Mouse (Mus musculus): ENCODE measurements around the gene Ubxn11. TPM values are rescaled to one million over a fixed set of nuclear protein-coding genes. Genes with fewer than 3 reads are reported as not detected.

Gene Ubxn11
- total RNA-seq, 1 experiment: 12.4 TPM

DNA sequence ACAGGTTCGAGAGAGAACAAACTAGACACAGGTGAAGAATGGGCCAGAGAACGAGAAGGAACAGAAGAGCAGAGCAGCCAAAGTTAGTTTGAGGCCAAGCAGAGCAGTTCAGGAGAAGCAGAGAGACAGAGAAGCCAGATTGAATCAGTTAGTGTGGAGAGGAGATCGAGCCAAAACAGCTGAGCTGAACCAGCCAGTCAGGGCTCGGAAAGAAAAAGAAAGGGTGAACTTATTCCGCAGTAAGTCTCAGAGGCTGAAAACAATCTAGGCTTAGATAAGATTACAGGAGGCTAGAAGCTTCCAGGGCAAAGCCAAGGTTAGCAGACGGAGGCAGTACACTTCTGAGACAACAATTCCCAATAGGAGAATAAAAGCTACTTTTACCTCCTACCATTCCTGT is 62.7 kb downstream of the Ubxn11 start:
- in situ Hi-C loops (cut with MboI; ENCODE audit: low sequenced_read_pairs in 2 of 2, unreplicated experiment in 2 of 2): no loop called here
- H3K27ac ChIP-seq (ENCODE audit: insufficient read depth, low read depth, low read length, poor library complexity, severe bottlenecking): no peak overlapping the region
- no peaks in the 10 kb centered on the region for H3K4me1 ChIP-seq (ENCODE audit: control insufficient read depth in 2 of 2, insufficient read depth in 2 of 2, low read length in 2 of 2, poor library complexity in 1 of 2)
- no peak for DNase-seq (ENCODE audit: low read depth, low spot score)
- no peak overlapping the region for H3K4me3 ChIP-seq (ENCODE audit: insufficient read depth in 1 of 2, low read depth in 1 of 2, low read length in 2 of 2, poor library complexity in 1 of 2, severe bottlenecking in 1 of 2)
- no peak overlapping the region for H3K9ac ChIP-seq (ENCODE audit: insufficient read depth, low read depth, low read length, poor library complexity, severe bottlenecking)
- peaks cover 2% of the 10 kb centered on the region; the same call in 1 of the 2 replicates for H3K36me3 ChIP-seq (ENCODE audit: control insufficient read depth, insufficient read depth, low read length, poor library complexity, severe bottlenecking)
- TF ChIP-seq HCFC1 (IDR thresholded peaks at IDR 0.05; ENCODE audit: borderline replicate concordance, insufficient read depth, low read length): no peak
- TF ChIP-seq MAFK (IDR thresholded peaks at IDR 0.05; ENCODE audit: insufficient read depth, low read depth, low read length): no peak
- no peak for TF ChIP-seq ZC3H11A (IDR thresholded peaks at IDR 0.05; ENCODE audit: borderline replicate concordance, low read depth, low read length)
- TF ChIP-seq CHD2 (IDR thresholded peaks at IDR 0.05; ENCODE audit: low read depth, low read length): no peak
- TF ChIP-seq ZNF384 (IDR thresholded peaks at IDR 0.05; ENCODE audit: low read depth, low read length): no peak
- no peaks in the 10 kb centered on the region for H3K9me3 ChIP-seq (ENCODE audit: control insufficient read depth, insufficient read depth, low read depth, low read length)

DNA sequence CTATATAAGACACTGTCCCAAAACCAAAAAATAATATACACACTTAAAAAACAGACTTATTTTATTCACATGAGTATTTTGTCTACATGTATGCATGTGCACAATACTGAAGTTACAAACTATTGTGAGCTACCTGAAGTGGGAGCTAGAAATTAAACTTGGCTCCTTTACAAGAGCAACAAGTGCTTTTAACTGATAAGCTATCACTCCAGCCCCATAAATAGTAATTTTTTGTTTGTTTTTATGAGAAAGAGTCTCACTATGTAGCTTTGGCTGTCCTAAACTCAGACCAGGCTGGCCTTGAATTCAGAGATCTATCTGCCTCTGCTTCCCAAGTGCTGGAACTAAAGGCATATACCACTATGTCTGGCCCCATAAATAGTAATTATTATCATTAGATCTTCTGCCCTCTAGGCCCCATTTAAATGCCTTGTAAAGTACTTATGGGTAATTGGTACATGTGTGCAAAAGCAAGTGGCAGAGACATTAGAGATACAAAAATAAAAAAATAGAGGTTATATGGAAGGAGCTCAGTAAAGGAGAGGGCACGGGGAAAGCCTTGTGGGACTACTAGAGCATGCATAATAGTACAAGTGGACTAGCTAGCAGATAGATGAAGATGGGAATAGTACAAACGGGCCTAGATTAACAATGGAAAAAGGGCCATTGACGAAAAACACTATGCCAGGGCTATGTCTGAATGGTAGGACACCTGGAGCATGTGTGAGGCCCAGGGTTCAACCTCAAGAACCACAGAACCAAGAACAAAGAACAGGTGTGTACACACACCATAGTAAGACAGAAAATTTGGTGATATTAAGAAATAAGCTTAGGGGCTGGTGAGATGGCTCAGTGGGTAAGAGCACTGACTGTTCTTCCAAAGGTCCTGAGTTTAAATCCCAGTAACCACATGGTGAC is 63.4 kb downstream of the Ubxn11 start:
- no peak for DNase-seq (ENCODE audit: low read depth, low spot score)
- Histone ChIP-seq H3K9me3 (ENCODE audit: control insufficient read depth, insufficient read depth, low read depth, low read length) (no peaks in the 10 kb centered on the region), H3K4me1 (ENCODE audit: control insufficient read depth in 2 of 2, insufficient read depth in 2 of 2, low read length in 2 of 2, poor library complexity in 1 of 2) (no peaks in the 10 kb centered on the region), H3K9ac (ENCODE audit: insufficient read depth, low read depth, low read length, poor library complexity, severe bottlenecking) (no peak overlapping the region), H3K4me3 (ENCODE audit: insufficient read depth in 1 of 2, low read depth in 1 of 2, low read length in 2 of 2, poor library complexity in 1 of 2, severe bottlenecking in 1 of 2) (no peak overlapping the region), H3K36me3 (ENCODE audit: control insufficient read depth, insufficient read depth, low read length, poor library complexity, severe bottlenecking) (peaks cover 2% of the 10 kb centered on the region; the same call in 1 of the 2 replicates), H3K27ac (ENCODE audit: insufficient read depth, low read depth, low read length, poor library complexity, severe bottlenecking) (no peak overlapping the region)
- TF ChIP-seq ZNF384 (IDR thresholded peaks at IDR 0.05; ENCODE audit: low read depth, low read length): no peak
- no peak for TF ChIP-seq ZC3H11A (IDR thresholded peaks at IDR 0.05; ENCODE audit: borderline replicate concordance, low read depth, low read length)
- no peak for TF ChIP-seq MAFK (IDR thresholded peaks at IDR 0.05; ENCODE audit: insufficient read depth, low read depth, low read length)
- no peak for TF ChIP-seq HCFC1 (IDR thresholded peaks at IDR 0.05; ENCODE audit: borderline replicate concordance, insufficient read depth, low read length)
- no peak for TF ChIP-seq CHD2 (IDR thresholded peaks at IDR 0.05; ENCODE audit: low read depth, low read length)
- in situ Hi-C loops (cut with MboI; ENCODE audit: low sequenced_read_pairs in 2 of 2, unreplicated experiment in 2 of 2): no loop called here

DNA sequence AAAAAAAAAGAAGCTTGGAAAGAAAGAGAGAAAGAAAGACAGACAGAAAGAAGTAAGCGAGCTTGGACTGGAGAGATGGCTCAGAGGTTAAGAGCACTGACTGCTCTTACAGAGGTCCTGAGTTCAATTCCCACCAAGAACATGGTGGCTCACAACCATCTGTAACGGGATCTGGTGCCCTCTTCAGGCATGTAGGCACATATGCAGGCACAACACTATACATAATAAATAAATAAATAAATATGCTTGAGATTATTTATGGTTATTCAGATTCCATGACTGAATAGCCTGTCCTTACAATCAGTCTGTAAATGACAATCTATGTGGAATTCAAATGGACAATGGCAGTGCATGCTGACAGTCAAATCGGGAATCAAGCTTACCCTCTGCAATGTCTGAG is 64.5 kb downstream of the Ubxn11 start:
- no peaks in the 10 kb centered on the region for H3K9me3 ChIP-seq (ENCODE audit: control insufficient read depth, insufficient read depth, low read depth, low read length)
- no peak for TF ChIP-seq HCFC1 (IDR thresholded peaks at IDR 0.05; ENCODE audit: borderline replicate concordance, insufficient read depth, low read length)
- no peak for TF ChIP-seq ZC3H11A (IDR thresholded peaks at IDR 0.05; ENCODE audit: borderline replicate concordance, low read depth, low read length)
- no peak for TF ChIP-seq MAFK (IDR thresholded peaks at IDR 0.05; ENCODE audit: insufficient read depth, low read depth, low read length)
- TF ChIP-seq ZNF384 (IDR thresholded peaks at IDR 0.05; ENCODE audit: low read depth, low read length): no peak
- no peak for TF ChIP-seq CHD2 (IDR thresholded peaks at IDR 0.05; ENCODE audit: low read depth, low read length)
- no peaks in the 10 kb centered on the region for H3K4me1 ChIP-seq (ENCODE audit: control insufficient read depth in 2 of 2, insufficient read depth in 2 of 2, low read length in 2 of 2, poor library complexity in 1 of 2)
- no peak overlapping the region for H3K9ac ChIP-seq (ENCODE audit: insufficient read depth, low read depth, low read length, poor library complexity, severe bottlenecking)
- no peak for DNase-seq (ENCODE audit: low read depth, low spot score)
- in situ Hi-C loops (cut with MboI; ENCODE audit: low sequenced_read_pairs in 2 of 2, unreplicated experiment in 2 of 2): no loop called here
- no peak overlapping the region for H3K4me3 ChIP-seq (ENCODE audit: insufficient read depth in 1 of 2, low read depth in 1 of 2, low read length in 2 of 2, poor library complexity in 1 of 2, severe bottlenecking in 1 of 2)
- H3K27ac ChIP-seq (ENCODE audit: insufficient read depth, low read depth, low read length, poor library complexity, severe bottlenecking): no peak overlapping the region
- H3K36me3 ChIP-seq (ENCODE audit: control insufficient read depth, insufficient read depth, low read length, poor library complexity, severe bottlenecking): peaks cover 4% of the 10 kb centered on the region; the same call in 1 of the 2 replicates

GRCm38 (mm10) chr4:134172391-134172790 is 70.0 kb downstream of the Ubxn11 start:
- peaks cover 5% of the 10 kb centered on the region for H3K36me3 ChIP-seq (ENCODE audit: control insufficient read depth, insufficient read depth, low read length, poor library complexity, severe bottlenecking)
- TF ChIP-seq ZNF384 (IDR thresholded peaks at IDR 0.05; ENCODE audit: low read depth, low read length) (no peak), MAFK (IDR thresholded peaks at IDR 0.05; ENCODE audit: insufficient read depth, low read depth, low read length) (no peak), CHD2 (IDR thresholded peaks at IDR 0.05; ENCODE audit: low read depth, low read length) (no peak), ZC3H11A (IDR thresholded peaks at IDR 0.05; ENCODE audit: borderline replicate concordance, low read depth, low read length) (no peak), HCFC1 (IDR thresholded peaks at IDR 0.05; ENCODE audit: borderline replicate concordance, insufficient read depth, low read length) (no peak)
- in situ Hi-C loops (cut with MboI; ENCODE audit: low sequenced_read_pairs in 2 of 2, unreplicated experiment in 2 of 2): no loop called here
- H3K9ac ChIP-seq (ENCODE audit: insufficient read depth, low read depth, low read length, poor library complexity, severe bottlenecking): no peak overlapping the region
- H3K4me1 ChIP-seq (ENCODE audit: control insufficient read depth in 2 of 2, insufficient read depth in 2 of 2, low read length in 2 of 2, poor library complexity in 1 of 2): no peaks in the 10 kb centered on the region
- DNase-seq (ENCODE audit: low read depth, low spot score): no peak
- H3K27ac ChIP-seq (ENCODE audit: insufficient read depth, low read depth, low read length, poor library complexity, severe bottlenecking): no peak overlapping the region
- no peak overlapping the region for H3K4me3 ChIP-seq (ENCODE audit: insufficient read depth in 1 of 2, low read depth in 1 of 2, low read length in 2 of 2, poor library complexity in 1 of 2, severe bottlenecking in 1 of 2)
- no peaks in the 10 kb centered on the region for H3K9me3 ChIP-seq (ENCODE audit: control insufficient read depth, insufficient read depth, low read depth, low read length)

Other genes with a start within 250 kb of the Ubxn11 start
- 87.1 and 95.0 TPM in 2 replicates for gene Rps6ka1, start 214.8 kb upstream of the Ubxn11 start, total RNA-seq (2012; rRNA removed)
- 196 and 205 TPM in 2 replicates for gene Hmgn2, start 133.9 kb upstream of the Ubxn11 start, total RNA-seq (2012; rRNA removed)
- gene Dhdds, start 101.7 kb upstream of the Ubxn11 start, total RNA-seq (2012; rRNA removed): 20.9 and 24.6 TPM in 2 replicates
- gene Lin28a, start 83.7 kb upstream of the Ubxn11 start, total RNA-seq (2012; rRNA removed): 84.7 and 134 TPM in 2 replicates
- not detected in 2 replicates for gene Zfp683, start 48.7 kb upstream of the Ubxn11 start, total RNA-seq (2012; rRNA removed)
- 12.6 and 30.9 TPM in 2 replicates for gene Crybg2, start 41.8 kb upstream of the Ubxn11 start, total RNA-seq (2012; rRNA removed)
- gene Cd52, start 7.5 kb upstream of the Ubxn11 start, total RNA-seq (2012; rRNA removed): 1.5 and 13.0 TPM in 2 replicates
- gene Sh3bgrl3, start 26.2 kb downstream of the Ubxn11 start, total RNA-seq (2012; rRNA removed): 87.2 and 96.5 TPM in 2 replicates
- gene Cep85, start 84.5 kb downstream of the Ubxn11 start, total RNA-seq (2012; rRNA removed): 53.5 and 67.5 TPM in 2 replicates
- not detected in 2 replicates for gene Gm7534, start 100.4 kb downstream of the Ubxn11 start, total RNA-seq (2012; rRNA removed)
- 0.32 TPM in 1 of 2 replicates, not detected in the other for gene Catsper4, start 124.8 kb downstream of the Ubxn11 start, total RNA-seq (2012; rRNA removed)
- 1.7 and 2.7 TPM in 2 replicates for gene Cnksr1, start 135.8 kb downstream of the Ubxn11 start, total RNA-seq (2012; rRNA removed)
- gene E130218I03Rik, start 141.1 kb downstream of the Ubxn11 start, total RNA-seq (2012; rRNA removed): 1.3 and 1.6 TPM in 2 replicates
- gene Zfp593, start 143.0 kb downstream of the Ubxn11 start, total RNA-seq (2012; rRNA removed): 19.8 and 25.2 TPM in 2 replicates
- gene Gm30191, start 144.4 kb downstream of the Ubxn11 start, total RNA-seq (2012; rRNA removed): not detected in 2 replicates
- gene Grrp1, start 151.5 kb downstream of the Ubxn11 start, total RNA-seq (2012; rRNA removed): 1.6 and 2.2 TPM in 2 replicates
- 12.6 and 13.2 TPM in 2 replicates for gene Pdik1l, start 185.3 kb downstream of the Ubxn11 start, total RNA-seq (2012; rRNA removed)
- 3.5 and 4.3 TPM in 2 replicates for gene Trim63, start 212.6 kb downstream of the Ubxn11 start, total RNA-seq (2012; rRNA removed)
- 23.5 and 24.3 TPM in 2 replicates for gene Slc30a2, start 240.6 kb downstream of the Ubxn11 start, total RNA-seq (2012; rRNA removed)

Measured in ES-E14 (cell line).